Mouse (Mus musculus) lung, postnatal 36 days (tissue): ENCODE results near the gene Tcirg1.

Experiments used
- DNase-seq: peaks from one replicate; pipeline ENCODE4 v3.0.0; 2022; ENCODE audit warnings: mixed read lengths

The Tcirg1 gene

DNA sequence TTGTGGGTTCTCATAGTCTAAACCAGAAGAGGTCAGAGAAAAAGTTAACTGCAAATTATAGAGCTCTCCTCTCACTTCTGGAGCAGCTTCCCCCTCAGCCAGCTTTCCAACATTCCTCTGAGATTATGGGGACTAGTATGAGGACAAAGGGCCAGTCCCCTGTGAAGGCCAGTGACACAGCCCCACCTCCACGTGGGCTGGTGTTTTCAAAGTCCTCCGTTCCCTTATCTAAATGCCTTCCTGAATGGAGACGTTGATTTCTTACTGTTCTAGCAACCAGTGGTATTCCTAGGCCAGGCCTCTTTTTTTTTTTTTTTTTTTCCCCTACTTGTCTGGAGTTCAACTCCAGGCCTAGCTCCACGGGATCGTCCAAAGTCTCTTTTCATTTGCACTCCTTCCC, 56.9 kb downstream of the Tcirg1 start:
- no peak for DNase-seq

DNA sequence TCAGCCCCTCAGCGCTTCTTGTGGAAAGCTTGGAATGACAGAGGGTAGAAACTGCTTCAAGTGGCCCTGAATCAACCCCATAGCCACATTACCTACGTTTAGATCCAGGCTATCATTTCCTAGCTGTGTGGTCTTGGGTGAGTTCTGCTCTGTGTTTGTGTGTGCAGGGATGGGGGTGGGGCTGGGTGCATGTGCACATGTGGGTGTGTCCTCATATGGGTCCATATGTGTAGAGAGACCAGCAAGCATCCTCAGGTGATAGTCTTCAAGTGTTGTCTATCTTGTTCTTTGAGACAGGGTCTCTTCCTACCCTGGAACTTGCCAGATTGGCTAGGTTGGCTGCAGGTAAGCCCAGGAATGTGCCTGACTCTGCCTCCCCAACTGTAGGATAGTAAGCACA, 57.7 kb downstream of the Tcirg1 start:
- DNase-seq: no peak

DNA sequence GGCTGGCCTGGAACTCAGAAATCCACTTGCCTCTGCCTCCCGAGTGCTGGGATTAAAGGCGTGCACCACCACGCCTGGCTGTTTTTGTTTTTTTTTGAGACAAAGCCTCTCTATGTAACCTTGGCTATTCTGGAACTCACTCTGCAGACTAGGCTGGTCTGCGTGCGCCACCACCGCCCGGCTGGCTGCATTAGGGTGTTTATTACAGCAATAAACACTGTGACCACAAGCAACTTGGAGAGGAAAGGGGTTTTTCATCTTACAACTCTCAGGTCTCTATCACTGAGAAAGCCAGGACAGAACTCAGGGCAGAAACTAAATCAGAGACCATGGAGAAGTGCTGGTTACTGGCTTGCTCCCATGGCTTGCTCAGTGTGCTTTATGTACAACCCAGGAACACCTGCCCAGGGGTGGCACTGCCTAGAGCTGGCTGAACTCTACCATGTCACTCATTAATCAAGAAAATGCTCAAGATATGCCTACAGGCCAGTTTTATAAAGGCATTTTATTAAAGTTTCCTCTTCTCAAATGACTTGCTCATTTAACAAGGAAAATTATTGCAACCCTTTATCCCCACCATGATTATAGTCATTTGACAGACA, 58.6 kb downstream of the Tcirg1 start:
- no peak for DNase-seq

DNA sequence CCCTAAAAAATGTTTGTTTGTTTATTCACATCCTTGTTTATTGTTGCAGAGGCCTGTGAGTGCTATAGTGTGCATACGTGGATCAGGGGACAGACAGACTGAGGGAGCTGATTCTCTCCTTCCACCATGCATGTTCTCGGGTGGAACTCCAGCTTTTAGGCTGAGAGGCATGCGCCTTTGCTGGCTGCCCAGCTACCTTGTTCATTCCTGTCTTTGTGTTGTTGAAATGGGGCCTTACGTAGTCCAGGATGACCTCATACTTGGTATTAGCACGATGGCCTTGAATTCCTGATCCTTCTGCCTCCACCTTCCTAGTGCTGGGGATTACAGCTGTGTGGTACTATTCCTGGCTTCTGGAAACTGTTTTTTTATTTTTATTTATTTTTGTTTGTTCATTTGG, 59.2 kb downstream of the Tcirg1 start:
- no peak for DNase-seq

DNA sequence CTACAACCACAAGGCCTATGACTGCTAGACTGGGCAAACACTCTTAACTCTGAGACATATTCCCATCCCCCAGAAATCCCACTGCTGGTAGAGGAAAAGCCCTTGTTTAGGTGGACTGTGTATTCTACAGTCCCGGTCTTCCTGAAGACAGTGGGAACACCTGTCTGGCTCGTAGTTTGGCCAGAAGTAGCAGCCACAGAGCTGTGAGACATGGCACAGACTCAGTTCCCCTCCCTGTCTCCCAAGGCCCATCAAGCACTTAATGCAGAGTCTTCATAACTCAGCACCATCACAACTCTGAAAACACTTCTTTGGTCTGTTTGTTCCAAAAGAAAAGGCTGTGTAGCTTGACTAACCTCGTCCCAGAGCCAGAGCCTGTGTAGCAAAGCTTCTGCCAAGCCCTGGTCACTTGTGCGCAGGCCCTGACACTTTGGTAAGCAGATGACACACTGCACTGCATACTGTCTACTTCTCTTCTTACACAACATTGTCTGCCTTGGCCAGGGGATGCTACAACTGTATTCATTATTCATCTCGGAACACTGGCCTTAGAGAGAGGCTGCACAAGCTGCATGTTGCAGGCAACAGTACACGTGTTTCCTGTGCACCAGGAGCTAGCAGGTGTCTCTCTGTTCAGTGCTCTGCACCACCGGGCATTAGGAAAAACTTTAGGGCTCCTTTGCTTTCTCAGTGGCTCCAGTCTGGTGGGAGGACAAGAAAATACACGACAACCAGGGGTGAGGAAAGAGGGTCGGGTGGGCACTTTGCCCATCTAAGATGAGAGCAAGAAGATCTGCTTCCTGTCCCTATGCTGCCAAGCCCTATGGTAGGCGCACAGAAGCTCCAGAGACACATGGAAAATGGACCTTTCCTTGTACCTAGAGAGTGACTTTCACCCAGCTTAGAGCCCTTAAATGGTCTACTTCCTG, 60.0 kb downstream of the Tcirg1 start:
- no peak for DNase-seq
